Mouse (Mus musculus): ENCODE data around the gene Smim6. TPM values are rescaled to one million over a fixed set of nuclear protein-coding genes. Genes with fewer than 3 reads are reported as not detected.

The Smim6 gene
- total and polyA plus RNA-seq, 3 experiments, result 1.2 to 3.8 TPM; not detected in 1

DNA sequence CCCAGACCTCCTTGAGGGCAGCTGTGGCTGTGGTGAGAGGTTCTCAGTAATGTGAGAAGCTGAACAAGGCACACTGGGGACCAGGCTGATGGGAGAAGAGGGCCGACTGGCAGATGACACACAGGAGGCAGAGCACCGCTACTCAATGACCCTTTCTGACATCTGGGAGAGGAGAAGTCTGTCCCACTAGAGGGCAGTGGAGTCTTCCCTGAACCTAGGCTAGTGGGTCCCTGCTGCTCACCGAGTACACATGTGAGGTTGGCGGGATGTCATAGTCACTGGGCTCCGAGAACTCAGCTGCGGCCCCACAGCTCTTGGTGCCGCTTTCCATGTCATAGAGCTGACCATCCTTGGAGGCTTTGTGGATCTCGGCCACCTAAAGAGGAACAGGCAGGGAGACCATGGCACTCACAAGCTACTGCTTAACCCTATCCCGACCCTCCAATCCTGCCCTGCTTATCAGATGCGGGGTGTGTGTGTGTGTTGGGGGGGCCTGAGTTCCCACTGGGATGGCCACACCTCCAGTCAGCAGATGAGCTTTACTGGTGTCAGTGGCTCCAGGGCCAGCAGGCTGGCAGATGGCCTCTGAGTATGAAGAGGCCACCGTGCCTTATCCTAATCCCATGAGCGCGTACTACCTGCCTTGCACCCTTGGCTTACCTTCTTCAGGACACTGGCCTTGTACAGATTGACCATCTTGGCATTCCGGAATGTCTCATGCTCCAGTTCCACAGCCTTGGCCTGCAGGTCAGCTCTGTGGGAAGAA is 16.9 kb upstream of the Smim6 start:
- H3K9ac ChIP-seq (ENCODE audit: control insufficient read depth, low read depth, low read length, poor library complexity, severe bottlenecking), result no peak overlapping the region
- no peaks in the 10 kb centered on the region for H3K27me3 ChIP-seq (ENCODE audit: control insufficient read depth in 1 of 2, insufficient read depth in 2 of 2, low read length in 2 of 2)
- H3K4me1 ChIP-seq (ENCODE audit: control insufficient read depth in 1 of 2, insufficient read depth in 2 of 2, low read length in 2 of 2), result peaks cover 3 to 11% of the 10 kb centered on the region in 2 experiments
- H3K9me3 ChIP-seq (replicated peaks; ENCODE audit: insufficient read depth, low read length), result no peaks in the 10 kb centered on the region
- TF ChIP-seq GABPA (IDR thresholded peaks at IDR 0.05; ENCODE audit: low read depth, low read length) (no peak), E2F4 (IDR thresholded peaks at IDR 0.05; ENCODE audit: borderline replicate concordance, low read depth, low read length) (no peak), SMC3 (IDR thresholded peaks at IDR 0.05; ENCODE audit: low read depth, low read length) (peak; percentile 66), USF1 (IDR thresholded peaks at IDR 0.05; ENCODE audit: low read depth, low read length) (no peak), ZKSCAN1 (IDR thresholded peaks at IDR 0.05; ENCODE audit: low read depth, low read length) (no peak), TBP (IDR thresholded peaks at IDR 0.05; ENCODE audit: low read depth, low read length) (no peak), MYC (IDR thresholded peaks at IDR 0.05; ENCODE audit: low read depth, low read length) (no peak), MEF2A (IDR thresholded peaks at IDR 0.05; ENCODE audit: extremely low read depth, insufficient replicate concordance, low read depth, low read length, poor library complexity, severe bottlenecking) (no peak), MAFK (IDR thresholded peaks at IDR 0.05; ENCODE audit: borderline replicate concordance, low read depth, low read length) (no peak), RAD21 (IDR thresholded peaks at IDR 0.05; ENCODE audit: low read depth, low read length) (peak; percentile 58), TCF12 (IDR thresholded peaks at IDR 0.05; ENCODE audit: low read depth, low read length) (no peak), NRF1 (IDR thresholded peaks at IDR 0.05; ENCODE audit: insufficient read depth, low read depth, low read length, poor library complexity, severe bottlenecking) (no peak), USF2 (IDR thresholded peaks at IDR 0.05; ENCODE audit: borderline replicate concordance in 1 of 2, insufficient read depth in 1 of 2, low read depth in 1 of 2, low read length in 2 of 2) (no peak), TAL1 (IDR thresholded peaks at IDR 0.05; ENCODE audit: low read length) (no peak), ZNF384 (IDR thresholded peaks at IDR 0.05; ENCODE audit: low read depth, low read length) (no peak), ZMIZ1 (IDR thresholded peaks at IDR 0.05; ENCODE audit: low read depth, low read length) (no peak), MXI1 (IDR thresholded peaks at IDR 0.05; ENCODE audit: low read depth, low read length) (no peak), GATA1 (IDR thresholded peaks at IDR 0.05; ENCODE audit: low read depth, low read length) (no peak), UBTF (IDR thresholded peaks at IDR 0.05; ENCODE audit: borderline replicate concordance, insufficient read depth, low read depth, low read length) (no peak), CTCF (IDR thresholded peaks at IDR 0.05 in 2 of 3, conservative IDR thresholded peaks at IDR 0.05 in 1 of 3; ENCODE audit: control insufficient read depth in 1 of 3, insufficient read depth in 1 of 3, low read depth in 2 of 3, low read length in 3 of 3, poor library complexity in 1 of 3, severe bottlenecking in 1 of 3) (peak; percentile 41 to 70 (median 58)), ZC3H11A (IDR thresholded peaks at IDR 0.05; ENCODE audit: low read depth, low read length) (peak; percentile 52), POLR2AphosphoS5 (IDR thresholded peaks at IDR 0.05; ENCODE audit: borderline replicate concordance, low read depth, low read length) (no peak), MYB (IDR thresholded peaks at IDR 0.05; ENCODE audit: low read depth, low read length) (no peak), RCOR1 (IDR thresholded peaks at IDR 0.05; ENCODE audit: low read depth, low read length) (no peak), HCFC1 (IDR thresholded peaks at IDR 0.05; ENCODE audit: low read depth, low read length) (no peak), JUND (IDR thresholded peaks at IDR 0.05; ENCODE audit: low read depth, low read length) (no peak)
- peak; percentile 58 for DNase-seq (ENCODE audit: low read depth, low spot score)
- no peak overlapping the region for H3K27ac ChIP-seq (ENCODE audit: control insufficient read depth, low read depth, low read length)
- no peak overlapping the region for H3K4me3 ChIP-seq (ENCODE audit: control insufficient read depth in 1 of 2, insufficient read depth in 1 of 2, low read depth in 2 of 2, low read length in 2 of 2)
- H3K79me2 ChIP-seq (ENCODE audit: control insufficient read depth, insufficient read depth, low read length, poor library complexity), result peaks cover 6% of the 10 kb centered on the region
- H3K36me3 ChIP-seq (ENCODE audit: control insufficient read depth in 1 of 2, insufficient read depth in 2 of 2, low read length in 2 of 2), result peaks cover 0 to 6% of the 10 kb centered on the region in 2 experiments; a peak in 1 of 4 replicates

Measured in MEL (cell line).